In the genomic region with DNA sequence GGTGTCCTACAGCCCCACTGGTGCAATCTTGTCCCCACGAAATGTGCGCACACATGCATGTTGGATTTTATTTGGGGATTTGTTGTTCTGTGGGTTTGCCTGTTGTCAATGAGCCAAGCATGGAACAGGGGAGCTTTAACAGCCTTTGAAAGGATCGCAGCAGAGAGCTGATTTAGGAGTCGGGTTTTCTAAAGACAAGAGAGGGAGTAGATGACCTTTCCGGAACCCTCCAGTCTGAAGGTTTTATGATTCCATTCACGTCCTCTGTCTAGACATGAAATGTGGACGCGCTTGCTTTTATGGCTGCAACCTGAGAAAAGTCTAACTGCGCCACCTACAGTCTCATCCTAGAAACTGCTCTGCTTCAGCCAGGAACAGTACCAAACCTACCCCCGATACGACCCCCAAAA, we compare ENCODE assay signal across 7 mouse cellular contexts. TPM values are rescaled to one million over a fixed set of nuclear protein-coding genes. Genes with fewer than 3 reads are reported as not detected.
DNase-seq lines count a peak whose midpoint lies in the region; ATAC-seq and TF ChIP-seq lines count a peak whose summit lies in the region.

No protein-coding gene starts in this region.

- no peak overlapping the region for H3K4me3 ChIP-seq in ES-Bruce4 (ENCODE audit: low read depth, low read length)
- no peak overlapping the region for H3K4me3 ChIP-seq in embryonic facial prominence, embryonic 14.5 days (ENCODE audit: low read depth, low read length)
- no peak overlapping the region for H3K4me3 ChIP-seq in lung, embryonic 16.5 days (ENCODE audit: low read length)

- no peaks in the 10 kb centered on the region; the same call in 1 of the 2 replicates for H3K27me3 ChIP-seq in ES-Bruce4 (ENCODE audit: control insufficient read depth, insufficient read depth, low read length, poor library complexity, severe bottlenecking)
- H3K27me3 ChIP-seq in embryonic facial prominence, embryonic 14.5 days (replicated peaks; ENCODE audit: control insufficient read depth, insufficient read depth, low read length) = no peaks in the 10 kb centered on the region
- no peaks in the 10 kb centered on the region for H3K27me3 ChIP-seq in lung, embryonic 16.5 days (ENCODE audit: control insufficient read depth, insufficient read depth, low read depth, low read length)

- DNase-seq in adrenal gland, postnatal 14 days = peak; percentile 64
- DNase-seq in embryonic facial prominence, embryonic 14.5 days (ENCODE audit: low spot score) = peak; percentile 87
- DNase-seq in heart, postnatal 4 days = peak; percentile 59
- DNase-seq in layer of hippocampus, adult 11-12 months (ENCODE audit: low spot score) = peak; percentile 75
- peak; percentile 80 for DNase-seq in retina, embryonic 14.5 days (ENCODE audit: low spot score)

- H3K9ac ChIP-seq in ES-Bruce4 (ENCODE audit: low read depth, poor library complexity, severe bottlenecking) = no peak overlapping the region
- no peak overlapping the region for H3K9ac ChIP-seq in embryonic facial prominence, embryonic 14.5 days (ENCODE audit: low read depth, low read length)
- H3K9ac ChIP-seq in lung, embryonic 16.5 days (ENCODE audit: low read length) = 0 out of 2 replicates have a peak overlapping the region, but pooled peaks have one; percentile 23

- peak overlapping the region; percentile 35; the same call in 1 of the 2 replicates for H3K4me2 ChIP-seq in embryonic facial prominence, embryonic 14.5 days (ENCODE audit: low read depth, low read length)
- H3K4me2 ChIP-seq in lung, embryonic 16.5 days (ENCODE audit: low read depth, low read length) = peak overlapping the region; percentile 10; the same call in 1 of the 2 replicates

- no peaks in the 10 kb centered on the region for H3K9me3 ChIP-seq in ES-Bruce4 (replicated peaks; ENCODE audit: control insufficient read depth, insufficient read depth, low read length, poor library complexity, severe bottlenecking)
- H3K9me3 ChIP-seq in embryonic facial prominence, embryonic 14.5 days (ENCODE audit: control insufficient read depth, low read length) = no peaks in the 10 kb centered on the region
- no peaks in the 10 kb centered on the region for H3K9me3 ChIP-seq in lung, embryonic 16.5 days (ENCODE audit: control insufficient read depth, low read length)

- no peaks in the 10 kb centered on the region for H3K4me1 ChIP-seq in ES-Bruce4 (ENCODE audit: control insufficient read depth, insufficient read depth, low read length)
- peaks cover 5% of the 10 kb centered on the region; the same call in 1 of the 2 replicates for H3K4me1 ChIP-seq in embryonic facial prominence, embryonic 14.5 days (ENCODE audit: control insufficient read depth, insufficient read depth, low read length)
- peaks cover 3% of the 10 kb centered on the region; the same call in 1 of the 2 replicates for H3K4me1 ChIP-seq in lung, embryonic 16.5 days (replicated peaks; ENCODE audit: control insufficient read depth, insufficient read depth, low read length)

- H3K36me3 ChIP-seq in ES-Bruce4 (ENCODE audit: control insufficient read depth, insufficient read depth, low read length, poor library complexity, severe bottlenecking) = no peaks in the 10 kb centered on the region
- H3K36me3 ChIP-seq in embryonic facial prominence, embryonic 14.5 days (ENCODE audit: control insufficient read depth, insufficient read depth, low read length) = no peaks in the 10 kb centered on the region
- no peaks in the 10 kb centered on the region for H3K36me3 ChIP-seq in lung, embryonic 16.5 days (ENCODE audit: control insufficient read depth, insufficient read depth, low read length)

- no peak overlapping the region for H3K27ac ChIP-seq in ES-Bruce4 (ENCODE audit: insufficient read depth, low read length)
- H3K27ac ChIP-seq in embryonic facial prominence, embryonic 14.5 days (replicated peaks; ENCODE audit: low read depth, low read length) = no peak overlapping the region; the same call in 1 of the 2 replicates
- H3K27ac ChIP-seq in lung, embryonic 16.5 days (ENCODE audit: low read length) = no peak overlapping the region

- TF ChIP-seq POLR2A in ES-Bruce4 (IDR thresholded peaks at IDR 0.05; ENCODE audit: insufficient read depth, low read length) = no peak

- peak; percentile 67; the same call in 1 of the 2 replicates for ATAC-seq in embryonic facial prominence, embryonic 14.5 days (ENCODE audit: low read depth)
- ATAC-seq in lung, embryonic 16.5 days (ENCODE audit: low read depth) = peak; percentile 34; the same call in 1 of the 2 replicates

- no peak for TF ChIP-seq EP300 in ES-Bruce4 (IDR thresholded peaks at IDR 0.05; ENCODE audit: insufficient read depth, low read depth, low read length)

- 23% methylated on average over 11 of the region's 11 CpGs for WGBS in embryonic facial prominence, embryonic 14.5 days
- WGBS in lung, embryonic 16.5 days = 20% methylated on average over 11 of the region's 11 CpGs

- TF ChIP-seq CTCF in ES-Bruce4 (IDR thresholded peaks at IDR 0.05; ENCODE audit: low read depth, low read length) = peak; percentile 34

RNA-seq across cellular contexts. Expression of gene Sc5d, which starts 23.5 kb away (rescaled TPM):
- polyA plus RNA-seq in ES-Bruce4 (2011; ENCODE audit: insufficient read depth, insufficient read length, low read depth, missing spikeins) = 46.1 and 49.2 TPM in 2 replicates
- total RNA-seq in adrenal gland, postnatal 14 days (2021) = 42.6 and 60.6 TPM in 2 replicates
- 32.3 and 38.3 TPM in 2 replicates for polyA plus RNA-seq in embryonic facial prominence, embryonic 14.5 days (2014; fragmentation: Nextera tagmentation; extraction: Ambion mirVana)
- 10 to 100 TPM; 20.4 to 21.5 TPM for total RNA-seq in heart, postnatal 4 days (2021)
- 30.3 and 33.2 TPM in 2 replicates for polyA plus RNA-seq in lung, embryonic 16.5 days (2015; fragmentation: Nextera tagmentation; extraction: Ambion mirVana)
